Mouse (Mus musculus): ENCODE measurements around the gene Gm11172. TPM values are rescaled to one million over a fixed set of nuclear protein-coding genes. Genes with fewer than 3 reads are reported as not detected.

The Gm11172 gene
- total RNA-seq (2023): not detected

DNA sequence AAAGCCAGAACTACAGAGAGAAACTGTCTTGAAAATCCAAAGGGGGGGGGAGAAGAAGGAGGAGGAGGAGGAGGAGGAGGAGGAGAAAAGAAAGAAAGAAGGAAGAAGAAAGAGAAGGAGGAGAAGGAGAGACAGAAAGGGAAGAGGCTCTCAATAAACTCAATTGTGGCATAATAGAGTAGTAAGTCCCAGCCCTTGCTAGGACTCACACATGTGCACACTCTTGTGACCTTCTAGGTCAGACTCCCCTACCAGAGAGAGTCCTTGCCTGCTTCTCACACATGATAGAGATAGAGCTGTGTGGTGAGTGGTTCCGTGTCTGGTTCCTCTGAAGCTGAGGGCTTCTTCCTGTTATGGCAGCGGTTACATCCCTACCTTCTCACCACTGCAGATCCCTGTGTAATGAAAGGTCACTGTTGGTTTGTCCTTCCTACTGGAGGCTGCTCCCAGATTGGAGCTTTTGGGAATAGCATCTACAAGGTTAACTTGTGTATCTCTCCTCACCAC lies at the start of gene Gm11172:
Gene Gm11172 (plus strand): TSS at position 51 of the 507 bp plus-strand sequence.

DNA sequence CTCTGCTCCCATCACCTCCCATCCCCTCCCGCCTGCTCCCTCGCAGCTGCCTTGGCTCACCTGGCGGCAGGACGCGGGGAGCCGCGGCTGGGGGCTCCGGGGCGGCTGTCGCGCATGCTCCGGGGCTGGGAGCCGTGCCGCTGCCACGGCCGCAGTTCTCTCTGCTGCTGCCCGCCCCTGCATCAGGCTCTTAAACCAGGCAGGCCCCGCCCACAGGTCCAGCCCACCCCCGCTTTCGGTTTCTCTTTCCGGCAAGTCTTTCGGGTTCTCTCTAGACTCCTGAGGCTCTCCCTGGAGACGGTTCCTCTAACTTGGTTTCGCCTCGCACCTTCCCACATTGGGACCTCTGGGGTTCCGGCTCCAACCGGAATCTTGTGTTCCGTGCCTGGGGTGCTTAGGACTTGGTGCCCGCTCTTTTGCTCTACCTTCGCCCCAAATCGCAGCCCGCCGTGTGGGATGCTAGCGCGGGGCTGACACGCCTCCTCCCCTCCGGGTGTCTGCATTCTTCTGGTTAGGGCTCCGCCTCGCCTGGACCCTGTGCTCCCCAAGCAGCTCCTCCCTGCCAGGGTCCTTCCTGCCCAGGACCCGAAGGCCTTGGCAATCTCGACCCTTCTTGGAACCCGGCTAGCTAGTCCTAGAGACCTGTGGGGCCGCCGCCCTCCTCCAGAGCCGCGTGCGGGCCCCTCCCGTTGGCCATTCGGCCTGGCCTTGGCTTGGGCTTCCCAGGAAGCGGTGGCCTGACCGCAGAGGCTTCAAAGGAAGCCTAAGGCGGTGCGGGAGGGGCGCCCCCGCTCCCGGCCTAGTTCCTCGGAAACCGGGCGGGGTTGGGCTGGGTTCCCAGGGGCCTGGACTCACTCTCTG lies 27.1 kb upstream of the Gm11172 start, which contains the start of gene Socs1:
Gene Socs1 (minus strand): TSS at position 166 of the 861 bp plus-strand sequence.

DNA sequence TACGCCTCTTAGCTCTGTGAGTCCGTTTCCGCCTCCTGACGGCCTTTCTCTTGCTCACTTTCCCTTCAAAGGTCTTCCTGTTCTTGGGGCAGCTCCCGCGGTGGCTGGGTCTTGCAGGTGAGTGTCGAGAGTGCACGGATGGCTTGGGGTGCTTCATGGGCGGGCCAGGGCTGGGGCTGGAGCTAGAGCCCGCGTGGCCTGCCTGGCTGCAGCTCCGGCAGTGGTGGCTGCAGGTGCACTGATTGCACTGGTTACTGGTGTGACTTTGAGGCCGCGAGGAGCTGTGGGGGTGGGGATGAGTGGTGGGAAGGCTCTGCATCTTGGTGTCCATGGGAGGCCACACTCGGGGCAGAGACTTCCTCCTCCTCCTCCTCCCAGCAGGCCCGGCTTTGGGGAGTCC lies 24.4 kb upstream of the Gm11172 start, which contains the start of gene Tnp2:
Gene Tnp2 (minus strand): TSS at position 390 of the 400 bp plus-strand sequence.

DNA sequence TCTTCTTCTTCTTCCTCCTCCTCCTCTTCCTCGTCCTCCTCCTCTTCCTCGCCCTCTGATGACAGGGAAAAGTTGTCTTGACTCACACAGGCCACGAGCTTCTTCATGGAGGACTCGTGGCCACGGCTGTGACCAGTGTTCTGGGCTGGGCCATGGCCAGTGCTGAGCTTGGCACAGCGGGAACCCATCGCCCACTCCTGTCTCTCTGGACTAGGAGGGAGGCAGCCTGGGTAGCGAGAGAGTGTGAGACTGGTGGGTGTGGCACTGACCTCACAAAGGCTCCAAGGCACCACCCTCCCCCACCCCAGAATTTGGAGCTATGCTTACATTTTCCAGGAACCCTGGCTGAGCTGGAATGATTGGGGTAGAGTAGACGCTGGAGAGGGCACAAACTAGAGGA lies 22.0 kb upstream of the Gm11172 start, which contains the start of gene Prm3:
Gene Prm3 (minus strand): TSS at position 213 of the 400 bp plus-strand sequence.

DNA sequence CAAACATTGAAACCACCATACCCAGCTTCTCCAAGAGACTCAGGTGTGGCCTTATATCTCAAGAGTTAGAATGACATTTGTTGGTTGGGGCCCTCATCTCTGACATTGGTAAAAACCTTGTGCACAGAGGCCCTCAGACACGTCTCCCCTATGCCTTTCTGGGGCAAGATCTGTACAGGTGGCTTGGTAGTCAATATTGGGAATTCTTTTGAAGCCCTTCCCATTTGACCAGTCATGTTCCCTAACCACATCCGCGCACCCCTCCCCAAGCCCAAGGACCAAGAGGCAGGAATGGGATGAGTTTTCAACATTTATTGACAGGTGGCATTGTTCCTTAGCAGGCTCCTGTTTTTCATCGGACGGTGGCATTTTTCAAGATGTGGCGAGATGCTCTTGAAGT lies 16.7 kb upstream of the Gm11172 start, which contains the start of gene Prm2:
Gene Prm2 (minus strand): TSS at position 101 of the 400 bp plus-strand sequence.

DNA sequence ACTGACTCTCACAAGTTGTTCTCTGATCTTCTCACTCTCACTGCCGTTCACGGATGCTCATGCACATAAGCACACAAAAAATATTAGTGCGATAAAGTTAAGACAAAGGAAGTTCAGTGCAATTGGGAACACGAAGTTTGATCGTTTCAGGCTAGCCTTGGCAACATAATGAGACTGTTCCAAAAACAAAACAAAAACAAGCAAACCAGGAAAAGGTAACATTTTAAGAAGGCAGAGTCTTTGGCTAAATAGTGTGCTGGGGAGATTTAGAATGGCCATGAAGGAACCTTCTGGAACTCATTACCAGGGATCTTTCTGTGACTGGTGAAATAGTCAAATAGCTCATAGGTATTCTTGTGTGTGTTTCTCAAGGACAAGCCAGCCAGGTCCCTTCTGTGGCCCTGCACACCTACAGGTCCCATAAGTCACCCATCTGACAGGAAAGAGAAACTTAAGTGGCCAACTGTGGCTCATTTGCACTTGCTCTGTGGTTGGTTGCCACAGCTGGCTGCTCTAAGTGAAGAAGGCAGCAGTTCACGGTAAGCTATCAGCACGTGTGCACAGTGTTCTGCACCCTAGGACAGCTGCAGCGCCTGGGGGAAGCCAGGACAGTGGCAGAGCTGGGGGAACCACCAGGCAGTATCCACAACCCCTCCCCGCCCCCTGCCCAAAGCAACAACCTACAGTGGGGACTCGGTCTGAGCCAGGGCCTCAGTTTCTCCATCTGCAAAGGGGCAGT lies 6.8 kb upstream of the Gm11172 start, which contains the start of gene Prm1:
Gene Prm1 (minus strand): TSS at position 51 of the 739 bp plus-strand sequence.

DNA sequence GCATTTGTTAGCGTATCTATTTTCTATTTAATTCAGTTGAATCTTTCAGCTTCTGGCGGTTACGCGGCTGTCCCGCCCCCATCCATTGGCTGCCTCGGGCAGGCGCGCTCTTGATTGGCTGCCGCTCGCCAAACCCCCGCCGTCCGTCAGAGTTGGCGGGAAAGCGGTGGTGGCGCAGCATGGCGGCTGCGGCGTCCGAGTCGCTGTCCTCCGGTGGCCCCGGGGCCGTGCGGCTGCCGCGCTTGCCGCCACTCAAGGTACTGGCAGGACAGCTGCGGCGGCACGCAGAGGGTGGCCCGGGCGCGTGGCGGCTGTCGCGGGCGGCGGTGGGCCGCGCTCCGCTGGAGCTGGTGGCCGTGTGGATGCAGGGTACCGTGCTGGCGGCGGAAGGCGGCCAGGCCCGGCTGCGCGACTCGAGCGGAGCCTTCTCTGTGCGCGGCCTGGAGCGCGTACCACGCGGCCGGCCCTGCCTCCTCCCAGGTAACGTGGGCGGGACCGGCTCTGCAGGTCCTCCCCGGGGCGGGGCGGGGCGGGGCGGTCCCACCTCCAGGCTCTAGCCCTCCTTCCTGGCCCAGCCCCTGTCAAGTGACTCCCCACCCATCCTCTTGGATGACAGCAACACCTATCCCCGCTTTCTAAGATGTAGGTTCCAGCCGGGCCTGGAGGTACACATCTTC lies 22.3 kb downstream of the Gm11172 start, which contains the start of gene Rmi2:
Gene Rmi2 (plus strand): TSS at position 149 of the 677 bp plus-strand sequence.

Other genes with a start within 250 kb of the Gm11172 start
- 1 to 10 TPM; 2.4 to 3.4 TPM for gene Socs1, start 27.4 kb upstream of the Gm11172 start, total RNA-seq (2023)
- gene Tnp2, start 24.3 kb upstream of the Gm11172 start, total RNA-seq (2023): not detected
- not detected for gene Prm3, start 22.0 kb upstream of the Gm11172 start, total RNA-seq (2023)
- gene Prm2, start 16.8 kb upstream of the Gm11172 start, total RNA-seq (2023): not detected
- not detected for gene Prm1, start 7.1 kb upstream of the Gm11172 start, total RNA-seq (2023)
- gene Rmi2, start 22.1 kb downstream of the Gm11172 start, total RNA-seq (2023): 1 to 10 TPM; 5.3 TPM
- 1 to 10 TPM; 1.1 to 3.9 TPM for gene Snn, start 248.0 kb downstream of the Gm11172 start, total RNA-seq (2023)

All from neutrophil, adult 59 days (primary cell).